Mouse (Mus musculus): ENCODE measurements around the gene Ppih.

- no peak for TF ChIP-seq BHLHE40 (IDR thresholded peaks at IDR 0.05; ENCODE audit: borderline replicate concordance, low read depth, low read length)
- TF ChIP-seq NRF1 (IDR thresholded peaks at IDR 0.05; ENCODE audit: insufficient read depth, low read depth, low read length, poor library complexity, severe bottlenecking): no peak
- no peak for TF ChIP-seq CTCF (IDR thresholded peaks at IDR 0.05 in 2 of 3, conservative IDR thresholded peaks at IDR 0.05 in 1 of 3; ENCODE audit: control insufficient read depth in 1 of 3, insufficient read depth in 1 of 3, low read depth in 2 of 3, low read length in 3 of 3, poor library complexity in 1 of 3, severe bottlenecking in 1 of 3)
- no peak for TF ChIP-seq CHD2 (IDR thresholded peaks at IDR 0.05; ENCODE audit: low read length)
- no peak for TF ChIP-seq ETS1 (IDR thresholded peaks at IDR 0.05; ENCODE audit: low read depth, low read length)
- no peak for TF ChIP-seq KAT2A (conservative IDR thresholded peaks at IDR 0.05; ENCODE audit: low read depth, low read length)
- TF ChIP-seq ZKSCAN1 (IDR thresholded peaks at IDR 0.05; ENCODE audit: low read depth, low read length): no peak
- no peak for TF ChIP-seq EP300 (IDR thresholded peaks at IDR 0.05; ENCODE audit: low read depth in 1 of 2, low read length in 2 of 2)
- TF ChIP-seq SMC3 (IDR thresholded peaks at IDR 0.05; ENCODE audit: low read depth, low read length): no peak
Observed at GRCm38 (mm10) chr4:119284861-119285260, 35.5 kb downstream of the Ppih start.
